Mouse (Mus musculus) T-cell, adult 66 days (primary cell): ENCODE data around the gene Gm13078. TPM values are rescaled to one million over a fixed set of nuclear protein-coding genes. Genes with fewer than 3 reads are reported as not detected.

Source experiments
- total RNA-seq, 2 experiments: library from RNA; stranded (reverse); gene quantifications; 3 replicates in 1 of 2; 4 replicates in 1 of 2; pipeline ENCODE4 v1.2.4; 2023

Gm13078 gene
- not detected for total RNA-seq

GRCm38 (mm10) chr4:143719155-143719554 lies at the start of gene Gm13078:
Gm13078 (plus strand) TSS chr4:143719455.

GRCm38 (mm10) chr4:143702611-143703010 lies 16.6 kb upstream of the Gm13078 start, which contains the start of gene Gm13089:
Gm13089 (minus strand) TSS chr4:143702711.

Other genes starting within 250 kb of the Gm13078 start
- not detected for gene Gm13043, start 208.1 kb upstream of the Gm13078 start, total RNA-seq
- gene Gm13040, start 183.5 kb upstream of the Gm13078 start, total RNA-seq = not detected
- gene BC080695, start 167.8 kb upstream of the Gm13078 start, total RNA-seq = not detected
- not detected for gene Gm13057, start 167.7 kb upstream of the Gm13078 start, total RNA-seq
- gene Gm13083, start 104.5 kb upstream of the Gm13078 start, total RNA-seq = not detected
- gene Gm13088, start 62.2 kb upstream of the Gm13078 start, total RNA-seq = not detected
- gene Gm13089, start 16.7 kb upstream of the Gm13078 start, total RNA-seq = not detected
- gene Gm13023, start 69.9 kb downstream of the Gm13078 start, total RNA-seq = not detected
- not detected for gene Gm13084, start 96.6 kb downstream of the Gm13078 start, total RNA-seq
- not detected for gene Gm13103, start 127.0 kb downstream of the Gm13078 start, total RNA-seq
- gene Pramef6, start 180.9 kb downstream of the Gm13078 start, total RNA-seq = not detected
- not detected for gene Pramef25, start 231.6 kb downstream of the Gm13078 start, total RNA-seq
- not detected for gene Gm13101, start 247.5 kb downstream of the Gm13078 start, total RNA-seq